Mouse (Mus musculus) left cerebral cortex, postnatal 36 days (tissue): ENCODE data around the gene Capn11. TPM values are rescaled to one million over a fixed set of nuclear protein-coding genes. Genes with fewer than 3 reads are reported as not detected.

ENCODE experiments used
- DNase-seq, 2 experiments: peaks; one replicate each; pipeline ENCODE4 v3.0.0; 2021 to 2022; ENCODE audit warnings: low spot score in 2 of 2, mixed read lengths in 1 of 2
- intact Hi-C: fragments of 180-260 bp; cut with DNase I; formaldehyde crosslinking; loops from one replicate; pipeline ENCODE4 v1.15.1; 2025
- total RNA-seq, 2 experiments: library from RNA; stranded (reverse); gene quantifications; 2 replicates each; pipeline ENCODE4 v1.2.3; 2021

The Capn11 gene
- total RNA-seq, 2 experiments from 2014 or later, result 0.12 to 0.66 TPM

DNA sequence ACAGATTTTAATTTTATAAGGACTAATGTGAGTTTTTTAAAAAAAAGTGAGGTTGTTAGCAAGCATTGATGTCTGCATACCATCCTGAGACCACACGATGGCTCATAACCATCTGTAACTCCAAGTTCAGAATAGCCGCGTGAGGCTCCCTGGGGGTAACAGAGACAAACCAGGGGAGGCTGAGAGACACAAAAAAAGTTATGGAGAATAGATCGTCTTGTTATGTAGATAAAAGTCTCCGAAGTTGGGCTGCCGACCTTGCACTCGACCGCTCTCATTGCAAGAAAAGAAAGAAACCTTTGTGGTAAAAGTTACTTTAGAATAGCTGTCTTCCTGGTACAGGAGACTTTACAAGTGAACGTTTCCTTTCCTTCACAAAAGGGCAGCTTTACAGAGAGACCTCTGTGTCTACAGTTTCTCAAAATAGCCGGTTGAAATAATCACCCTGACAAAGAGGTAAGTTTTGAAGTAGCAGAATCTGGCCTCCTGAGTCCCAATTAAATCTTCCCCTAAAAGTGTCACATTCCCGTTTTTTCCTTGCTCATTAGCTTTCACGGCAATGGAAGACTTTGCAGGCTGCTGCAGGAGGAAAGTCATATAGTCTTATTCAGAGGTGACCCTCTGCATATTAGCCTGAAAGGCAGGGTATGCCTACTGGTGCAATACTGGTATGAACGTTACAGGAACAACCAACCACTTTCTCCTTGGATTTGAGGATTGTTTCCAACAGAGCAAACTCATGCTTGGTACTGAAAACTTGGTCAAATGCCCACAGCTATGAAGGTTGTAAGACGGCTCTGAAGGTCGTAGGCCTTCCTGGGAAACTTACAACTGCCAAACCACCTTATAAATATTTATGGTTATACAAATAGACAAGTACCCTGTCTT, 51.9 kb downstream of the Capn11 start:
- DNase-seq, result no peak
- intact Hi-C loops, result no loop called here

DNA sequence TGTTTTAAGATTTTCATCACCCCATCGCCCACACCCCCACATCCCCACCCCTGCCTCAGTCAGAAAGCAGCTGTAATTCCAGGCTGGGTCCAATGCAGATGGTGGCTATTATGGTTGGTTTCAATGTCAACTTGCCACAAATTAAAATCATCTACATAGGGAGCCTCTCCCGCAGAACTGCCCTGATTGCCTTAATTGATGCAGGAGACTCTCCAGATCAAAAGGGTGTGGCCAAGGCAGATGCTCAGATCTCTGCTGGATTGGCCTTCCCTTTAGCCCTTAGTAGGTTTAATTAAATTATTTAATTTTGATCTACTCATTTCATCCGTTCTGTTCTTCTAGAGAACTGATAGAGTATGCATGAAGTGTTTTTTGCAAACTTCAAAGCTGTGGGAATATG, 56.1 kb downstream of the Capn11 start:
- intact Hi-C loops, result no loop called here

DNA sequence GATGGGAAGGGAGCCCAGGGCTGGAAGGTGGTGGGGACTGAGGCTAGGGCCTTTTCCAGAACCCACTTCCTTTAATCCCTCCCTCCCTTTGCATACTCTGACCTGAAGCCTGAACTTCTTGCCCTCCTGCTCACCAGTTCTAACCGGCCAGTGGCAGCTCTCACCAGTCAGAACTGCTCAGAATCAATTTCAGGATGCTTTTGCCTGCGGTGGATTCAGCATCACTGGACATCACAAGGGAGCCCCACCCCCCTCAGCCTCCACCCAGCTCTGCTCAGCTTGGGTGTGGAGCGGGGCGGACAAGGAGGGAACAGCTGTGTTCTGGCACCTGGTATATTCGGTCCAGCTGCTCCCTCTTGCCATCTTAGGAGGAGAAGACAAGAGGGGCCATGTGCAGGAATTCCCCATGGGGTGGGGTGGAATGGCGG, 57.2 kb downstream of the Capn11 start, which contains the start of gene Mymx:
Gene Mymx (minus strand): TSS at position 226 of the 428 bp plus-strand sequence.
- intact Hi-C loops, result no loop called here
- DNase-seq, result no peak

More for the DNA sequence above, 56.1 kb downstream of the Capn11 start:
- no peak for DNase-seq

DNA sequence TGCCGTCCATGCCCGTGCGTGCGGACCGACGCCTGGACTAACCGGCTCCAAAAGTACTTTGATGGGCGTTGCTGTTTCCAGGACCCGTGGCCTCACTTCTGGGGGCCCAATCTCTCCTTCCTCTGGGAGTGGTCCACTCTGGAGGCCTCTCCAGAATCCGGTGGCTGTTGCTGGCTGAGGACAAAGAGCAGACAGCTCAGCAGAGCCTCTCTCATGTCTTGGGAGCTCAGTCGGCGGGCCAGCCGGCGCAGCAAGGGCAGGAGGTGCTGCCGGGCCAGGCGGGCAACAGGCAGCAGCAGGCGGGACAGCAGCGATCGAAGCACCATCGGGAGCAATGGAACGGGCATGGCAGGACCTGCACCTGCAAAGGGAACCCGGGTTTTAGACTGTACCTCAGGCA, 57.8 kb downstream of the Capn11 start:
- intact Hi-C loops, result no loop called here
- no peak for DNase-seq

DNA sequence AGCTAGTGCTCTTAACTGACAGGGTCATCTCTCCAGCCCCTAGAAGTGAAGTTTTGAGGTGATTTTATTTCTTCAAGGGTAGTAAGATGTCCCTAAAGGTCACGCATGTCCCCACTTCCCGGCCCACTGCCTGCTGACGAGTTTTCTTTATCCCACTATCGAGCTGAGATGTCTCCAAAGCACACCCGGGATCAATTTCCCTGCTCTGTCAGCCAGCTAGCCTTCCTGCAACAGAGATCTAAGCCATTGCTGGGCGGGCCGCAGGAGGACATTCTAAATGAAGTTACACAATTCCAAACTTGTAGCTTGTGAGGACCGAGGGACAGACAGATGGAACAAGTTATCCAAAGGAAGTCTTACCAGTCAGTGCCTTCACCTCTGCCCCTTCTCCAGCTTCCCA, 58.9 kb downstream of the Capn11 start:
- intact Hi-C loops, result no loop called here
- DNase-seq, result no peak

DNA sequence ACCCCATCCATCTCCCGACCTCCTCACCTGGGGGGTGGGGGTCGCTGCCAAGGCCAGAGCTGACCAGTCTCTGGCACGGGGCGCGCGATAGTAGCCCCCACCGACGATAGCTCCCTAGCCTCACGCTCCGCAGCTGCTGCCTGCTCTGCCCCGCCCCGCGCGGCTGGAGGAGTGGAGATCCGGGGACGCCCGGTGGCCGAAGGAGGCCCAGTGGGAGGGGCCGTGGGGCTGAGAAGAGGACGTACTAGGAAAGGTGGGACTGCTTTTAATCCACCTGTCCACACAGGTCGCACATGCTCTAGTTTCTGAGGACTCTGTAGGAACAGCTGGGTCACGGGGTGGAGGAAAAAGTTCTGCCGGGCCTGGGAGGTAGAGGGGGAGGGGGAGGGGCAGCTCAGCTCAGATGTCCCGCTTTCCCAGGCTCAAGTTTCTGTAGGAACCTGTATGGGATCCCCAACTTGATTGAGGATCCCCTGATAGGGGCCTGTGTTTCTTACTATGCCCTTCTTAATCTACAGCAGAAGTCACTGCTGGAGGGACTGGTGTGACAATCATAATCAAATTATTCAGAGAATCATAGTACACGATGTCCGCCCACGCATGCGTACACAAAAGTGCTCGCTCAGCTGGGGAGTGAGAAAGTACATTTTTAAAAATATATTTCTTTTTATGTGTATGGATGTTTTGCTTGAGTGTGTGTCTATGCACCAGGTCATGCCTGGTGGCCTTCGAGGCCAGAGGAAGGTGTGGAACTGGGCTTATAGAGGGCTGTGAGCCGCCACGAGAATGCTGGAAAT, 59.5 kb downstream of the Capn11 start, which contains the start of gene Slc29a1:
Gene Slc29a1 (minus strand): TSS at position 161 of the 797 bp plus-strand sequence.
- intact Hi-C loops, result no loop called here
- DNase-seq, result no peak

DNA sequence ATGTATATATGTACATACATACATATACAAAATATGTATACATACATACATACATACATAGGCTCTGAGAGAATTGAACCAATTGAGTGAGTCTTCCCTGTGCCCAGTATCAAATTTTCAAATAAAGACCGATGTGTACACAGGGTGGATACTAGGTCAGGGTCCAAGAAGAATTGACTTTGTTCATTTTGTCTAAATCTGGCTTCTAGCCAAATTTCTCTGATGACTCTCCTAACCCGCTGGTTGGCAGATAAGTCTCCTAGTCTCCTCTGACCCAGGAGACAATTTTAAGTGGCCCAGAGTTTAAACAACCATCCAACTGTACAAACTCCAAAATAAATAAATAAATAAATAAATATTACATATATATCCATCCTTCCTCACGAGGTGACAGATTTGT, 60.2 kb downstream of the Capn11 start:
- intact Hi-C loops, result no loop called here
- no peak for DNase-seq

DNA sequence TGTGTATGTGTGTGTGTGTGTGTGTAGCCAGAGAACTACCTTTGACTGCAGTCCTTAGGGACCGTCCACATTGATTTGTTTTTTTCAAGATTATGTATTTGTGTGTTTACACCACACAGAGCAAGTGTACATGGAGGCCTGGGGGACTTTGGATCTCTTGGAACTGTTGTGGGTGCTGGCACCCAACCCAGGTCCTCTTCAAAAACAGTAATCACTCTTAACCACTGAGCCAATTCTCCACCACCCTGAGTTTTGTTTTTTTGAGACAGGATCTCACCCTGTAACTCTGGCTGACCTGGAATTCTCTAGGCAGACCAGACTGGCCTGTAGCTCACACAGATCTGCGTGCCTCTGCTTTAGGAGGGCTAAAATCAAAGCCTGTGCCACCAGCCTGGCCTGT, 60.7 kb downstream of the Capn11 start:
- intact Hi-C loops, result no loop called here
- no peak for DNase-seq

DNA sequence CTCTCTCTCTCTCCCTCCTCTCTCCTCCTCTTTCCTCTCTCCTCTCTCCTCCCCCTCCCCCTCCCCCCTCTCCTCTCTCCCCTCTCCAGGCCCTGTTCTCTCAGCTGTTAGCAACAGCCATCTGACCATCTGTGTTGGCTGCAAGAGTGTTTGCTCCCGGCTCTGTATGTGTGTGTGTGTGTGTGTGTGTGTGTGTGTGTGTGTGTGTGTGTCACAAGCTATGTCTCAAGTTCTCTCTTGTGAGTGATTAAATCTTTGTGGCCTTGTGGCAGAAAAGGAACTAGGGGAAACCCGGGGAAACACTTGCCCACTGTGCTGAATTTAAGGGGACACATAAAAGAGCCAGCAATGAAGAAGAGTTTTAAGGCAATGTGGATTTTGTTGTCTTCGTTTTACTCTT, 61.3 kb downstream of the Capn11 start:
- intact Hi-C loops, result no loop called here

DNA sequence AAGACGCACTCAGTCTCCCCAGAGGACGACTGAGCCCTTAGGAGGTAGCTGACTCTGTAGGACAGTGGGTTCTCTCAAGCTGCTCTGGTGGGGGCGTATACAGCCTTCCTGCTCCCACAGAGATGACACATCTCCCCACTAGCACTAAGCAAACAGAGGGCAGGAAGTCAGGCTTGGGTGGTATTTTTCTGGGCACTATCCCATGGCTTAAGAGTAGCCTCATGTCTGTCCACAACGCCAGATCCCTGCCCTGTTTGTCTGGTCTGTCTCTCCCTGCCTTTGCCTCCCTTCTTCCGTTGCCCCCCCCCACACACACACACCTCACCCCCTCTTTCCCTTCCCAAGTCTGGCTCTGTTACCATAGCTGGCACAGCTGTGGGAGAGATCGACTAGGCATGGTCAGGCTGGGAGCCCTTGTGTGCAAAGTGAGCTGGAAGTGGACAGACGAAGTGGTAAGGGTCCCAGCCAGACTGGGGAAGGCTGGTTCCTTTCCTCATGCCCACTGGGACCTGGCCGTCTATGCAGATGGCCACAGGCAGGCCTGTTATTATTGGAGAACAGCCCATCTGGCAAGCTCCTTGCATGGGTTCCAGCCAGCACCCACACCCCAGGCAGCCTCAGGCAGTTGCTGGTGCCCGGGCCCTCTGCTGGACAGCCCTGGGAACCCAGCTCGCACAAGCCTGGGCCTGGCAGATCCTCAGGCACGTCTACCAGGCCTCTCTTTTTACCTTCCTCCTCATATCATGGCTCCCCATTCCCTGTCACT, 62.3 kb downstream of the Capn11 start:
- intact Hi-C loops, result no loop called here
- DNase-seq, result peak; percentile 60 to 69

More for the DNA sequence above, 61.3 kb downstream of the Capn11 start:
- no peak for DNase-seq

DNA sequence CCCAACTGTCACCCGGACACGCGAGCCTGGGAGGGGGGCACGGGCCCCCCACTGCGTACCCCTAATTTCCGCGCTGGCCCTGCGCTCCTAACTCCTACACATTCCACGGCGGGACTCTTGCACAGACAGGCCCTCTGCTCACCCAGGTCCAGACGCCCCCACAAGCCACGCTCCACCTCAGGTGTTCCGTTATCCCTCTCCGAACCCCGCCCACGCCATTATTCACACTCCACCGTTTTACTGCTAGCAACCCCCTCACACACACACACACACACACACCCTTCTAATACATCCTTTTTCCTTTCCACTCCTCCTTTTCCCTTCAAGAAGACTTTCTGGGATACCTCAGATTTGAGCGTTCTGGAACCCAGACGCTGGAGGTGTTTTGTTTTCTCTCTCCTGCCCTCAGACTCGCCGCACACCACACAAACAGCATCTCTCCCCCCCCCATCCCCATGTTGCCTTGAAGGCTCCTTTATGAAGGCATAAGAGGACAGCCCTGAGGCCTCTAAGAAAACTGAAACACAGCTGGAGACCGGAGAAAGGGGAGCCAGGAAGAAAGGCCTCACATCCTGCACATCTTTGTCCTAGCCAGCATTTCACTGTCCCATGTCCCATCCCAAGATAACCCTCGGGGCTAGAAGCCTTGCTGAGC, 63.3 kb downstream of the Capn11 start:
- no peak for DNase-seq
- intact Hi-C loops, result no loop called here

DNA sequence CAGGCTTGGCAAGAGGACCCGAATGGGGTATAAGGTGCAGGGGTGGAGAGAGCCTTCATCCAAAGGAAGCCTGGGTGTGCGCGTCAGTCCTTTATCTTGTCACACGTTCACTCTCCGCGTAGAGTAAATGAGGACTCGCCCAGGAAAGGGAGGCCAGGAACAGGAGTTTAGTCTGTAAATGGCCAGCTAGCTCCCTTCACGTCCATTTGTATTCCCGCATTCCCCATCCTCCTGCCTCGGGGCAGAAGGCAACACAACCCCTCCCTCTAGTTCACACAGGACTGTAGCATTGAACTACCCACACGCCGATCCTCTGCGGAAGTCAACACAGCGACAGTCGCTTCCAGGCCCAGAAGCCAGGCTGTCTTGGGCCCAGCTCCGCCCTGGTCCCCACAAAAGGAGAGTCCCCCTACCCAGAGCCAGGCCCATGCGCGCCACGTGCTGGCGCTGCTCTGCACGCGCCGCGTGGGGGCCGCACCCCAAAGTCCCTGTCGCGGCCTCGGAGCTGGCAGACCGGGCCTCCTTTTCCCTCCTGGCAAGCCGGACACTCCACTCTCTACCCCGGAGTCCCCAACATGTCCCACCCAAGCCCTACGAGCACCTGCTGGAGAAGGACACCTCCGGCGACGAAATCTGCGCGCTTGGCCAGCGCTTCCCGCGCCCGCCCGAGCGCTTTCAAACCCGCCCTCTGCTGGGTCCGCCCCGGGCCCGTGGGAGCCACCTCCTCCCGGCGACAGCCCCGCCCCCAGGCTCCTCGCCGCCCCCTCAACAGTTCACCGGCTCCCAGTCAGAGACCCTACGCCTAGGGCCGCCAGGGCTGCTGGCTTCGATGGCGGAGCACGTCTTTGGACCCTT, 64.0 kb downstream of the Capn11 start:
- peak; percentile 48 to 51 for DNase-seq
- intact Hi-C loops, result no loop called here

DNA sequence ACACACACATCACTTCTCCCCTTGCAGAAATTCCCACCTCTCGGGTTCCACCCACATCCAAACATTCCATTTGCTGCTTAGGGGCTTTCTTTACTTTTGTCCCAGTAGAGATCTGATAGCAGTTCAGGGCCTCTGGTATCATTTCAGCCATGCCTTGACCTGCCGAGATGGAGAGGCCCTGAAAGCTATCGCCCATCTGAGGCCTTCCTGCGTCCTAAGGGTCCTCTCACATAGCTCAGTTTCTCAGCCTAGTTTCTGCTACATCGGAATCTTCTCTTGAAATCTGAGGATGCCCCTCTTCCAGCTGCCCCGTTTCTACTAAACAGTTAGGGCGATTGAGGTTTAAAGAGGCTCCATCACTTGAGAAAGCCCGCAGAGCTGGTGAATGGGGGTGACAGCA, 64.9 kb downstream of the Capn11 start:
- DNase-seq, result no peak
- intact Hi-C loops, result no loop called here

DNA sequence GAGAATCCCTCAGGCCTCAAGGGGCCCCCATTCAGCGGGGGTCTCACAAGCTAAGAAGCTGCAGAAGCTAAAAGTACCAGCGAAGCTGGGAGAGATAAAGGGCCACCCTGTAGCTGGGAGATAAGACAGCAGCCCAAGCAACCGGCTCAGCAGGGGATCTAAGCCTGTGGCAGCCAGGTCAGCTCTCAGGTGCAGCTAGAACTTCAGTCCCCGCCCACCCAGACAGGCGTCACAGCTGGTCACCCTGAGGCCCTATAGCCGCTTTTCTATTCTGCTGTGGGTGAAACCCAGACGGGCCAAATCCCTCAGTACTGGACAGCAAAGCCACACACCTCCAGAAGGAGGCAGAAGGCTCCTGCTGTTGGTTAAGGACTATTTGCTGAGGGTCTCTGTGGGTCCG, 65.6 kb downstream of the Capn11 start:
- intact Hi-C loops, result no loop called here
- DNase-seq, result no peak

DNA sequence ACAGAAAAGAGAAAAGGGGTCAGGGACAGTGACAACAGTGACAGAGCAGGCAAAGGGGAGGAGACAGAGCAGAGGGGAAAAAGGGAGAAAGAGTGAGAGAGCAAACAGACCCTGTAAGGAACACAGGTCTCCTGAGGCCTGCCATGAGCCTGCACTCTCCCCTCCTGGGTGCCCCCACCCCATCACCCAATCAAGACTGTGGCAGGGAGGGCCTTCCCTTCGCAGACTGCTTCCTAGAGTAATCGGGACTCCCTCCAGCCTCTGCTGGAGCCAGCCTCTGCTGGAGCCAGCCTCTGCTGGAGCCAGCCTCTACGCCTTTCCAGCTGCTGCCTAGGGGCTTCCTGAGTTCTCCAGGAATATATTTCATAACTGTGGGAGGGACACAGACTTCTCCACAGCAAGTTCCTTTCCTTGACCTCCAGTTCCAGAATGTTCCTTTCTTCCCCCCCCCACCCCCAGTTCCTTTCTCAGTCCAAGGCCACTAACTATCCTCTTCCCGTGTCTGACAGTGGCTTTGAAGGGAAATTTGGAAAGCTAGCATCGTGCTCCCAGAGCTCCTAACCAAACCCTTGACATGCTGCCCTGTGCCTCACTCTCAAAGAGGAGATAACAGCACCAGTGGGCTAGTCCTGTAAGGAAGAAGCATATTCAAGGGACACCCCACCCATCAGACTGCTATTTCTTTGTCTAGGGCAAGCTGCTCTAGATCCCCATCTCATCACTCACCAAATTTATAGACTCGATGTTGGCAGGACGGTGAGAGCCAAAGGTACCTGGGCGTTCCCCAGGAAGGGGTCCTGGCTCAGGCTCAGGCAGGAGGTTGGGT, 66.3 kb downstream of the Capn11 start:
- intact Hi-C loops, result no loop called here
- no peak for DNase-seq

DNA sequence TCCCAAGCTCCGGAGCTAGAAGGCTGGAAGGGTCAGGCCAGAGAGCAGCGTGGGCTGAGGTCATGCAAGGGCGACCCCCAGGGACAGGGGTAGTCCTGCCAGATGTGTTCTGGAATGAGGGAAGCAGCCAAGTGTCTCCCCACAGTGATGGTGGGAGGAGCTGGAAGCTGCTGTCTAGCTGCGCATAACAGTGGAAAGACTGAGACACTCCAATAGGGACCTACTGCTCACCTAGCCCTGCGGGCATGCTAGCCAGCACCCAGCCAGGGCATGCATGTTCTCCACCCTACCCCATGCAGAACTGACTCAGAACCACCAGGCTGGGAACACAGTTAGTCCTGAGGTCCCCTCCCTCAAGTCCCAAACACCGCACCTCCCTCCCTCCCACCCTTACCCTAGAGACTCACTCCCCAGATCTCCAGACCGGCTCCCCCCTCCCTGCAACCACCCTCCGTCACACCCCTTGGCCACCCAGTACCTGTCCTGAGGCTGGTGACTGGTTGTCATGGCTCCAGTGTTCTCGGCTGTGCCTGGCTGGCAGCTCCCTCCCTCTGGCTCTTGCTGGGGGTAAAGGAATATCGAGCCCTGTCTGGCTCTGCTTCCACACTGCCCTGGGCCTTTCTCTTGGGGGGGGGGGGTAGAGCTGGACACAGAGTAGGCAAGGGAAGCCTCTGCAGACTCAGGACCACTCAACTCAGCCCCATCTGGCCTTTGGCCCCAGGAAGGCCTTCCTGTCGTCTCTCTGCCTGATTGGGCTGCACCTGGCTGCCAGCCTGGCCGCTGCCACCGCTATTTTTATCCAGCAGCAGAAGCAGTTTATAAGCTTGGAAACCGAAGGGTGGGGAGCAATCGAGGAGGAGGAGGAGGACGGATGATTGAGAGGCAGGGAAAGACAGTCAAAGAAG, 67.2 kb downstream of the Capn11 start:
- DNase-seq, result no peak
- intact Hi-C loops, result no loop called here

DNA sequence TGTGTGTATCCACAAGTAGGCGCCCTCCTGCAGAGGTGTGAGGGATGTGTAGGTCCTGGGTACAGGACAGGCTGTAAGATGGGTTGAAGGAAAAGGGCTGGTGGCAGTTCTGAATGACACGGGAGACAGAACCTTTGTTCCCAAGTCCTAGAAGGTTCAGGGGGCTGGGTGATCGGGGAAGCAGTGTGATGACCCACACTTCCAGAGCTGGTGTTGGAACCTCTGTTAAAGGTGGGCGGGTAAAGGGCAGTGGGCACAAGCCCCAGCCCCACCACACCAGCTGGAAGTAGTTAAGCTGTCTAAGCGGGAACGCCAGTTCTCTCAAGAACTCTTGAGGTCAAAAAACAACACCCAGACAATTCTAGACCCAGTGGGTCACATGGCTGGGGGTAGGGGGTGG, 68.7 kb downstream of the Capn11 start:
- intact Hi-C loops, result no loop called here
- DNase-seq, result no peak
